Comparison of ENCODE assay signal across 9 mouse cellular contexts in genomic region chr2:71750087-71750453, GRCm38 (mm10). TPM values are rescaled to one million over a fixed set of nuclear protein-coding genes. Genes with fewer than 3 reads are reported as not detected.
DNase-seq lines count a peak whose midpoint lies in the region; ATAC-seq and TF ChIP-seq lines count a peak whose summit lies in the region.
"Had no signal": no experiment of that assay in that cellular context is flagged by ENCODE, and none has a peak within 500 bp of the region (broad histone marks: within the 10 kb centered on the region; RNA-seq: fewer than 3 reads in every experiment).

No protein-coding gene starts in this region.

- DNase-seq in embryo, embryonic 10 days (ENCODE audit: low spot score): peak; percentile 73
- DNase-seq in hindbrain, embryonic 10.5 days (ENCODE audit: low spot score): peak; percentile 29
- no peak for DNase-seq in cerebellum, adult 9-10 months
- no peak for DNase-seq in thymus, postnatal 10 days (ENCODE audit: low spot score in 2 of 2)
- DNase-seq in urinary bladder, postnatal 36 days (ENCODE audit: low spot score in 2 of 2): no peak
- DNase-seq in cerebellum, postnatal 4 days (ENCODE audit: low spot score in 2 of 2): no peak
- DNase-seq: liver had no signal

- no peaks in the 10 kb centered on the region for H3K36me3 ChIP-seq in ES-Bruce4 (ENCODE audit: control insufficient read depth, insufficient read depth, low read length, poor library complexity, severe bottlenecking)
- H3K36me3 ChIP-seq in hindbrain, embryonic 10.5 days: no peaks in the 10 kb centered on the region
- H3K36me3 ChIP-seq in midbrain, embryonic 13.5 days: no peaks in the 10 kb centered on the region

- peak; percentile 77 for ATAC-seq in midbrain, embryonic 13.5 days

- no peaks in the 10 kb centered on the region for H3K27me3 ChIP-seq in ES-Bruce4 (ENCODE audit: control insufficient read depth, insufficient read depth, low read length, poor library complexity, severe bottlenecking)
- peaks cover 39% of the 10 kb centered on the region for H3K27me3 ChIP-seq in hindbrain, embryonic 10.5 days (ENCODE audit: insufficient read depth, poor library complexity, severe bottlenecking)
- H3K27me3 ChIP-seq in midbrain, embryonic 13.5 days: 0 out of 2 replicates have a peak, but pooled peaks cover 10% of the 10 kb centered on the region

- TF ChIP-seq CTCF in ES-Bruce4 (IDR thresholded peaks at IDR 0.05; ENCODE audit: low read depth, low read length): no peak

- H3K27ac ChIP-seq in ES-Bruce4 (ENCODE audit: insufficient read depth, low read length): peak overlapping the region; percentile 100
- peak overlapping the region; percentile 72 for H3K27ac ChIP-seq in hindbrain, embryonic 10.5 days
- H3K27ac ChIP-seq in midbrain, embryonic 13.5 days: peak overlapping the region; percentile 30; the same call in 1 of the 2 replicates

- WGBS in hindbrain, embryonic 10.5 days: 66% methylated on average over 10 of the region's 10 CpGs
- 12% methylated on average over 10 of the region's 10 CpGs for WGBS in midbrain, embryonic 13.5 days

- peaks cover 2% of the 10 kb centered on the region for H3K4me1 ChIP-seq in ES-Bruce4 (ENCODE audit: control insufficient read depth, insufficient read depth, low read length)
- peaks cover 47% of the 10 kb centered on the region for H3K4me1 ChIP-seq in hindbrain, embryonic 10.5 days (replicated peaks)
- H3K4me1 ChIP-seq in midbrain, embryonic 13.5 days (replicated peaks): peaks cover 24% of the 10 kb centered on the region

- no peak for TF ChIP-seq EP300 in ES-Bruce4 (IDR thresholded peaks at IDR 0.05; ENCODE audit: insufficient read depth, low read depth, low read length)

- peak overlapping the region; percentile 65 for H3K4me3 ChIP-seq in ES-Bruce4 (ENCODE audit: low read depth, low read length)
- H3K4me3 ChIP-seq in hindbrain, embryonic 10.5 days: peak overlapping the region; percentile 27; the same call in 1 of the 2 replicates
- peak overlapping the region; percentile 4 for H3K4me3 ChIP-seq in midbrain, embryonic 13.5 days (replicated peaks)

- H3K9ac ChIP-seq in ES-Bruce4 (ENCODE audit: low read depth, poor library complexity, severe bottlenecking): peak overlapping the region; percentile 75
- no peak overlapping the region for H3K9ac ChIP-seq in midbrain, embryonic 13.5 days (replicated peaks)

- H3K9me3 ChIP-seq in ES-Bruce4 (replicated peaks; ENCODE audit: control insufficient read depth, insufficient read depth, low read length, poor library complexity, severe bottlenecking): no peaks in the 10 kb centered on the region
- no peaks in the 10 kb centered on the region for H3K9me3 ChIP-seq in hindbrain, embryonic 10.5 days
- H3K9me3 ChIP-seq in midbrain, embryonic 13.5 days: no peaks in the 10 kb centered on the region

- H3K4me2 ChIP-seq in midbrain, embryonic 13.5 days (replicated peaks): peak overlapping the region; percentile 34

- TF ChIP-seq POLR2A in ES-Bruce4 (IDR thresholded peaks at IDR 0.05; ENCODE audit: insufficient read depth, low read length): no peak

RNA-seq across cellular contexts. Expression of gene Itga6, which starts 4.7 kb away (rescaled TPM):
- polyA plus RNA-seq in ES-Bruce4 (2011; ENCODE audit: insufficient read depth, insufficient read length, low read depth, missing spikeins): 143 and 151 TPM in 2 replicates
- polyA plus RNA-seq in hindbrain, embryonic 10.5 days (2016; fragmentation: Nextera tagmentation; extraction: Ambion mirVana): 19.5 and 28.0 TPM in 2 replicates
- 17.6 and 19.6 TPM in 2 replicates for polyA plus RNA-seq in midbrain, embryonic 13.5 days (2015; fragmentation: Nextera tagmentation; extraction: Ambion mirVana)

Comparison
In these comparisons a context has a peak if more than half of its experiments do, and no peak if none do; other contexts are left out.
1. H3K27ac ChIP-seq: peak in every context shown above with its lines; median percentile 100 in ES-Bruce4; 72 in hindbrain, embryonic 10.5 days; 30 in midbrain, embryonic 13.5 days.
2. H3K4me3 ChIP-seq: peak in every context shown above with its lines; median percentile 65 in ES-Bruce4; 27 in hindbrain, embryonic 10.5 days; 4 in midbrain, embryonic 13.5 days.
3. DNase-seq: peak in embryo, embryonic 10 days (single experiment) and hindbrain, embryonic 10.5 days (single experiment); none in cerebellum, adult 9-10 months (single experiment), thymus, postnatal 10 days (0 of 2), urinary bladder, postnatal 36 days (0 of 2) and cerebellum, postnatal 4 days (0 of 2).